Mouse (Mus musculus) thymus, adult 2 months (tissue): ENCODE data around the gene Galnt17.

Source experiments
- CTCF ChIP-seq: fragments of 200-500 bp; IDR thresholded peaks from 2 replicates; pipeline ENCODE4 v1.5.1; 2012; ENCODE audit warnings: mild to moderate bottlenecking, control low read depth, low read length, moderate library complexity, borderline replicate concordance; ENCODE audit not compliant: control insufficient read depth, poor library complexity, insufficient read depth; ENCODE audit errors: extremely low read depth
- POLR2A ChIP-seq: fragments of 200-500 bp; IDR thresholded peaks from 2 replicates; pipeline ENCODE4 v1.6.1; 2012; ENCODE audit warnings: mild to moderate bottlenecking, low read length, control low read depth, moderate library complexity; ENCODE audit not compliant: control insufficient read depth, poor library complexity, insufficient read depth; ENCODE audit errors: extremely low read depth

DNA sequence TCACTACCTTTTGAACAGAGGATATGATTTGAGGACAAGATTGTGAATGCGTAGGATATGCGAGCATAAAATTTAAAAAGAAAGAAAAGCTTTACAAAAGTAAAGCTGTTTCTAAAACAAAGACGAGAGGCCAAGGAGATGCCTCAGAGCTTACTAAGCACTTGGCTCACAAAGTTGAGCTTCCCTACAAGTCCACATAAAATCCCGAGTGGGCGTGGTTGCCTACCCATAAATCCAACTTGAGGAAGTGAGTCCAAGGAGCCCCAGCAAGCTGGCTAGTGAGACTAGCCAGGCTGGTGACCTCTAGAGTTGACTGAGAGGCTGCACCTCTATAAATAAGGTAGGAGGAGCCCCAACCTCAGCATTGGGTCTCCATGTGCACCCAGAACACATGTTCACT is 299.8 kb downstream of the Galnt17 start:
- TF ChIP-seq CTCF (no peak), POLR2A (no peak)
